9 mouse cellular contexts compared by ENCODE assay signal in genomic region chr9:43959541-43959940, GRCm38 (mm10).
DNase-seq lines count a peak whose midpoint lies in the region; ATAC-seq and TF ChIP-seq lines count a peak whose summit lies in the region.
"Had no signal": no experiment of that assay in that cellular context is flagged by ENCODE, and none has a peak within 500 bp of the region (broad histone marks: within the 10 kb centered on the region; RNA-seq: fewer than 3 reads in every experiment).

No protein-coding gene starts in this region.

- TF ChIP-seq POLR2A in kidney, adult 2 months (IDR thresholded peaks at IDR 0.05; ENCODE audit: low read depth, low read length): no peak

- no peaks in the 10 kb centered on the region for H3K4me1 ChIP-seq in kidney, adult 2 months (ENCODE audit: control insufficient read depth, insufficient read depth, low read length)
- H3K4me1 ChIP-seq in liver, postnatal 0 days (ENCODE audit: insufficient read depth): no peaks in the 10 kb centered on the region
- H3K4me1 ChIP-seq: embryonic facial prominence, embryonic 15.5 days; lung, embryonic 15.5 days had no signal

- DNase-seq in kidney, postnatal 14 days: peak; percentile 55
- DNase-seq in kidney, adult 2 months: no peak
- DNase-seq in Muller cell, postnatal 12 days (ENCODE audit: inconsistent ontology term): peak; percentile 62
- peak; percentile 29 for DNase-seq in c-Kit-positive CD71-negative TER-119-negative erythroid progenitor cells, embryonic 14.5 days (ENCODE audit: low read depth)
- DNase-seq in liver, postnatal 0 days: peak; percentile 68
- DNase-seq in spleen, adult 12 weeks (ENCODE audit: low spot score): no peak

- H3K27ac ChIP-seq in kidney, adult 2 months (ENCODE audit: insufficient read depth, low read depth, low read length): no peak overlapping the region
- H3K27ac ChIP-seq in liver, postnatal 0 days (ENCODE audit: low read depth): no peak overlapping the region
- H3K27ac ChIP-seq: embryonic facial prominence, embryonic 15.5 days; lung, embryonic 15.5 days had no signal

- no peaks in the 10 kb centered on the region for H3K36me3 ChIP-seq in kidney, adult 2 months (ENCODE audit: control insufficient read depth, insufficient read depth, low read length)
- H3K36me3 ChIP-seq in liver, postnatal 0 days (replicated peaks; ENCODE audit: insufficient read depth, low read length): no peaks in the 10 kb centered on the region
- H3K36me3 ChIP-seq: embryonic facial prominence, embryonic 15.5 days; lung, embryonic 15.5 days had no signal

- H3K9ac ChIP-seq in liver, postnatal 0 days (replicated peaks): no peak overlapping the region
- H3K9ac ChIP-seq: embryonic facial prominence, embryonic 15.5 days; lung, embryonic 15.5 days had no signal

- ATAC-seq in liver, postnatal 0 days: no peak
- ATAC-seq in inflammation-experienced regulatory T-cells, adult 6 months: no peak

- TF ChIP-seq CTCF in kidney, adult 2 months (conservative IDR thresholded peaks at IDR 0.05; ENCODE audit: insufficient read depth, insufficient read length, low read depth, low read length): no peak
- TF ChIP-seq CTCF in liver, postnatal 0 days (IDR thresholded peaks at IDR 0.05; ENCODE audit: low read depth): no peak

- no peak for TF ChIP-seq EP300 in liver, postnatal 0 days (IDR thresholded peaks at IDR 0.05; ENCODE audit: low read depth)

- no peak overlapping the region for H3K4me3 ChIP-seq in kidney, adult 2 months (ENCODE audit: insufficient read depth, low read depth, low read length)
- H3K4me3 ChIP-seq in liver, postnatal 0 days (ENCODE audit: low read depth, low read length): no peak overlapping the region
- H3K4me3 ChIP-seq: embryonic facial prominence, embryonic 15.5 days; lung, embryonic 15.5 days had no signal

- no peaks in the 10 kb centered on the region for H3K9me3 ChIP-seq in liver, postnatal 0 days (ENCODE audit: low read length)
- H3K9me3 ChIP-seq: embryonic facial prominence, embryonic 15.5 days; lung, embryonic 15.5 days had no signal

- WGBS in kidney, adult 2 months: 24% methylated on average over 9 of the region's 9 CpGs
- 29% methylated on average over 9 of the region's 9 CpGs for WGBS in liver, postnatal 0 days (ENCODE audit: insufficient replicate concordance)

- no peaks in the 10 kb centered on the region for H3K27me3 ChIP-seq in kidney, adult 2 months (replicated peaks; ENCODE audit: control insufficient read depth, insufficient read depth, low read length)
- H3K27me3 ChIP-seq in liver, postnatal 0 days (ENCODE audit: insufficient read depth, low read length): no peaks in the 10 kb centered on the region
- H3K27me3 ChIP-seq: embryonic facial prominence, embryonic 15.5 days; lung, embryonic 15.5 days had no signal

- H3K4me2 ChIP-seq in liver, postnatal 0 days (ENCODE audit: low read depth, low read length): no peak overlapping the region
- H3K4me2 ChIP-seq: embryonic facial prominence, embryonic 15.5 days; lung, embryonic 15.5 days had no signal

Comparison
In these comparisons a context has a peak if more than half of its experiments do, and no peak if none do; other contexts are left out.
1. DNase-seq: peak in kidney, postnatal 14 days (single experiment), Muller cell, postnatal 12 days (single experiment), c-Kit-positive CD71-negative TER-119-negative erythroid progenitor cells, embryonic 14.5 days (single experiment) and liver, postnatal 0 days (single experiment); none in kidney, adult 2 months (single experiment) and spleen, adult 12 weeks (single experiment).